Mouse (Mus musculus) embryonic facial prominence, embryonic 14.5 days (tissue): ENCODE measurements at regions not wholly inside any gene's neighbourhood (a gene's known extent, or its start where the extent isn't known, plus 50 kb on each side); places are given as distances from the start of the nearest gene placed in this dataset.

Experiments
- ATAC-seq: fragments of 200-750 bp; cut with Nextera tagmentation; 2 replicates; pipeline ENCODE4 v1.8.0; 2017; ENCODE audit warnings: low read depth, moderate number of reproducible peaks, moderate TSS enrichment
- DNase-seq: peaks from one replicate; pipeline ENCODE4 v3.0.0-alpha.2; 2015; ENCODE audit warnings: low spot score
- H3K27ac ChIP-seq: fragments of 300-500 bp; sonication (generic); replicated peaks from 2 replicates; pipeline ENCODE4 v1.5.1; 2014; ENCODE audit warnings: low read depth, mild to moderate bottlenecking, low read length, moderate library complexity
- H3K27me3 ChIP-seq: fragments of 300-500 bp; sonication (generic); replicated peaks from 2 replicates; pipeline ENCODE4 v1.6.1; 2014; ENCODE audit warnings: low read length; ENCODE audit not compliant: control insufficient read depth, insufficient read depth
- H3K36me3 ChIP-seq: fragments of 300-500 bp; sonication (generic); 2 replicates; pipeline ENCODE4 v1.6.1; 2014; ENCODE audit warnings: low read length, mixed read lengths; ENCODE audit not compliant: control insufficient read depth, insufficient read depth
- H3K4me1 ChIP-seq: fragments of 300-500 bp; sonication (generic); 2 replicates; pipeline ENCODE4 v1.6.1; 2014; ENCODE audit warnings: antibody characterized with exemption, low read length; ENCODE audit not compliant: control insufficient read depth, insufficient read depth
- H3K4me2 ChIP-seq: fragments of 300-500 bp; sonication (generic); 2 replicates; pipeline ENCODE4 v1.6.1; 2014; ENCODE audit warnings: low read depth, mild to moderate bottlenecking, low read length, moderate library complexity, mixed read lengths
- H3K4me3 ChIP-seq: fragments of 300-500 bp; sonication (generic); 2 replicates; pipeline ENCODE4 v1.5.1; 2014; ENCODE audit warnings: low read depth, mild to moderate bottlenecking, low read length
- H3K9ac ChIP-seq: fragments of 300-500 bp; sonication (generic); 2 replicates; pipeline ENCODE4 v1.6.1; 2014; ENCODE audit warnings: low read depth, mild to moderate bottlenecking, low read length, moderate library complexity, mixed read lengths
- H3K9me3 ChIP-seq: fragments of 300-500 bp; sonication (generic); 2 replicates; pipeline ENCODE4 v1.6.1; 2016; ENCODE audit warnings: low read length; ENCODE audit not compliant: control insufficient read depth
- WGBS: fragments of 180-500 bp; shearing (Covaris S2); extraction: QIAGEN DNeasy Blood & Tissue Kit; methylation state at CpG from one replicate; pipeline ENCODE4 v1.1.7; 2014; 5-methylcytosine and 5-hydroxymethylcytosine counted together

GRCm38 (mm10) chr19:57548661-57549060 is 62.2 kb upstream of the Atrnl1 start:
- Histone ChIP-seq H3K27me3 (no peaks in the 10 kb centered on the region), H3K9me3 (no peaks in the 10 kb centered on the region), H3K27ac (no peak overlapping the region), H3K36me3 (no peaks in the 10 kb centered on the region), H3K4me2 (no peak overlapping the region), H3K4me3 (no peak overlapping the region), H3K4me1 (peaks cover 14% of the 10 kb centered on the region), H3K9ac (no peak overlapping the region)
- no peak for ATAC-seq
- DNase-seq = no peak
- WGBS = 77% methylated on average over 11 of the region's 11 CpGs

- no peak overlapping the region for H3K27ac ChIP-seq
- DNase-seq (no peak), ATAC-seq (no peak)
- no peaks in the 10 kb centered on the region for H3K36me3 ChIP-seq
- peaks cover 4% of the 10 kb centered on the region; the same call in 1 of the 2 replicates for H3K4me1 ChIP-seq
- 0 out of 2 replicates have a peak, but pooled peaks cover 5% of the 10 kb centered on the region for H3K9me3 ChIP-seq
- no peak overlapping the region for H3K4me2 ChIP-seq
- H3K27me3 ChIP-seq = no peaks in the 10 kb centered on the region
- no peak overlapping the region for H3K4me3 ChIP-seq
- WGBS = 55% methylated on average over 11 of the region's 11 CpGs
- no peak overlapping the region for H3K9ac ChIP-seq
Observed at GRCm38 (mm10) chr19:57552964-57553740, 57.7 kb upstream of the Atrnl1 start.

GRCm38 (mm10) chr19:57554086-57554485 is 56.7 kb upstream of the Atrnl1 start:
- no peak overlapping the region for H3K9ac ChIP-seq
- no peak overlapping the region for H3K4me3 ChIP-seq
- WGBS = 83% methylated on average over 6 of the region's 6 CpGs
- peaks cover 4% of the 10 kb centered on the region; the same call in 1 of the 2 replicates for H3K4me1 ChIP-seq
- DNase-seq (no peak), ATAC-seq (no peak)
- no peaks in the 10 kb centered on the region for H3K36me3 ChIP-seq
- no peaks in the 10 kb centered on the region for H3K27me3 ChIP-seq
- no peak overlapping the region for H3K4me2 ChIP-seq
- H3K9me3 ChIP-seq = 0 out of 2 replicates have a peak, but pooled peaks cover 5% of the 10 kb centered on the region
- H3K27ac ChIP-seq = no peak overlapping the region

- 40% methylated on average over 5 of the region's 5 CpGs for WGBS
- ATAC-seq (no peak), DNase-seq (no peak)
- Histone ChIP-seq H3K4me3 (no peak overlapping the region), H3K4me1 (peaks cover 4% of the 10 kb centered on the region; the same call in 1 of the 2 replicates), H3K36me3 (no peaks in the 10 kb centered on the region), H3K9me3 (0 out of 2 replicates have a peak, but pooled peaks cover 5% of the 10 kb centered on the region), H3K27ac (no peak overlapping the region), H3K9ac (no peak overlapping the region), H3K4me2 (no peak overlapping the region), H3K27me3 (no peaks in the 10 kb centered on the region)
Observed at GRCm38 (mm10) chr19:57555313-57555712, 55.5 kb upstream of the Atrnl1 start.

DNA sequence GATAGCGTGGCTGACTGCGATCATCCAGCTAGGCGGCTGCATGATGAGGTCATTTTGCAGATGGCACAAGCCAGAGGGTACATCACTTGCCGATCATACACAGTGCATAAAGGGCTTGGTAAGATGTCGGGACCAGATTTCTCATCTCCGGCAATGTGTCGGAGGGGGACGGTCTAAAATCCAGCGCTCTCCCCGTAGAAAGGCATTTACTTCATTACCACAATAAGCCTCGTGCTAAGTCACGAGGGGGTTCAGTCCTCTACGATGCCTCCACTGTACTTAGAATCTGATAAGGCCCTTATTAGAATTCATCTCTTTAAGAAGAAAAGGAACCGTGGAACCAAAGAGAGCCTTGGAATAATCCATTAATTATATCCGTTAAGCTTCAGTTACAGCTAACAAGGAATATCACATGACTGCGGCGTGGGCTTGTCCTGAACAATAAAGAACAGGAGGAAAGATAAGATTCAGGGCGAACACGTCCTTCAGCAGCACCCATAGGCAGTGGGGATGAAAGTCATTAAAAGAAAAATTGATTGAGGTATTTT is 52.3 kb upstream of the Atrnl1 start:
- Histone ChIP-seq H3K36me3 (no peaks in the 10 kb centered on the region), H3K4me2 (no peak overlapping the region), H3K27ac (no peak overlapping the region), H3K4me3 (no peak overlapping the region), H3K4me1 (no peaks in the 10 kb centered on the region), H3K9me3 (0 out of 2 replicates have a peak, but pooled peaks cover 5% of the 10 kb centered on the region), H3K9ac (no peak overlapping the region), H3K27me3 (no peaks in the 10 kb centered on the region)
- 66% methylated on average over 19 of the region's 19 CpGs for whole genome bisulfite sequencing
- ATAC-seq = no peak
- peak; percentile 54 for DNase-seq

DNA sequence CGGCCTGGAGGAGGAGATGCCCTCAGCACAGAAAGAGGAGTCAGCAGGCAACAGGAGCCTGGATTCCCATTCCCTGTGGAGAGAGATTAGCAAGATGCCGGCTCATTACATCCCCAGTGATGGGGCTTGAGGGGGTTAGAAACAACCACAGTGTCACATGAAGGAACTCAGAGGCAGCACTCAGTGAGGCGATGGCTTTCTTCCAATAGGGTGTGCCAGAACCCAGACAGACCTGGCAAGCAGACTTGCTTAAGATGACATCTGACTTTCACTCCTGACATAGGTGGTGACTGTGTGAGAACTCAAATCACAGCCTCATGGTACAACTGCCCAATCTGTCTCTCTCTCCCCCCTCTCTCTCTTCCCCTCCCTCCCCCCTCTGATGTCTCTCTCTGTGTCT is 50.1 kb upstream of the Atrnl1 start:
- Histone ChIP-seq H3K9me3 (0 out of 2 replicates have a peak, but pooled peaks cover 5% of the 10 kb centered on the region), H3K9ac (no peak overlapping the region), H3K27ac (no peak overlapping the region), H3K36me3 (no peaks in the 10 kb centered on the region), H3K27me3 (no peaks in the 10 kb centered on the region), H3K4me2 (no peak overlapping the region), H3K4me1 (no peaks in the 10 kb centered on the region), H3K4me3 (no peak overlapping the region)
- ATAC-seq (no peak), DNase-seq (peak; percentile 41)
- WGBS = 39% methylated on average over 3 of the region's 3 CpGs
